Mouse (Mus musculus): Measurements from ENCODE around the gene Pip5kl1. TPM values are rescaled to one million over a fixed set of nuclear protein-coding genes. Genes with fewer than 3 reads are reported as not detected.

The Pip5kl1 gene
- polyA plus RNA-seq, 2 experiments = 0.11 TPM; not detected in 1

DNA sequence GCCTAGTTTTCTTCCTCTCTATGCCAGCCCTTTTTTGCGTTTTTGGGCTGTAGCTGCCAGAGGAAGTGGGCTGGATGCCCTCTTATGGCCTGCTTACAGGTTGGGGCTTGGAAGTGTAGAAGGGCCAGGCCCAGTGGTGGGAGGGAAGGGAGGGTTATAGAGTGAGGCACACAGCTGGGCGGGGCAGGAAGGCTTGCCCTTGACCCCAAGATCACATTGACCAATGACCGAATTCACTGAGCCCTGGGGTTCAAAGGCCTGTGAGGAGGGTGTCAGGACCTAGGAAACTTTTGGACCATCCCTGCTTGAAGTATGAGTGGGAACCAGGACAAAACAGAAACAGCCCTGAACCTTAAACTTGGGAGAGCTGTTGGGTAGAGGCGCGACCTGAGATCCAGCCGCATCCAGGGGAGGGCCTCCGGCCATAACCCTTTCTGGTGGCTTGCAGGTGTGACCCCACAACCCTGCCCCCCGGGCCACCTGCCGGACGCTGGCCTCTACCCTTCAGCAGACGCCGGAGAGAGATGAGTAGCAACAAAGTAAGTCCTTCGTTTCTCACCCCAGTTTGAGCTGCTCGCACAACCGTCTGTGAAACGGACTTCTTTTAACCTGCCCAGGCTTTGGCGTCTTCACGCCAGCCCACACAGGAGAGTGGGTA lies 34.3 kb downstream of the Pip5kl1 start:
- H3K4me3 ChIP-seq (ENCODE audit: insufficient read depth in 1 of 2, low read depth in 2 of 2, low read length in 2 of 2) = peak overlapping the region; percentile 61 to 70
- H3K4me1 ChIP-seq (replicated peaks; ENCODE audit: control insufficient read depth in 2 of 2, insufficient read depth in 2 of 2, low read length in 1 of 2) = peaks cover 13 to 32% of the 10 kb centered on the region in 2 experiments
- DNase-seq (ENCODE audit: low read depth in 3 of 3, low spot score in 3 of 3) (no peak), ATAC-seq (ENCODE audit: insufficient read depth) (peak; percentile 45; the same call in 1 of the 2 replicates)
- H3K9ac ChIP-seq (replicated peaks) = peak overlapping the region; percentile 61
- H3K4me2 ChIP-seq (ENCODE audit: low read depth) = peak overlapping the region; percentile 89
- 46% methylated on average over 18 of the region's 18 CpGs for WGBS (ENCODE audit: insufficient replicate concordance)
- no peaks in the 10 kb centered on the region for H3K27me3 ChIP-seq (ENCODE audit: control insufficient read depth, insufficient read depth, low read length)
- H3K36me3 ChIP-seq (replicated peaks; ENCODE audit: control insufficient read depth, insufficient read depth, low read depth) = no peaks in the 10 kb centered on the region
- TF ChIP-seq EP300 (IDR thresholded peaks at IDR 0.05; ENCODE audit: low read depth) (no peak), CTCF (IDR thresholded peaks at IDR 0.05; ENCODE audit: low read depth) (no peak)
- no peaks in the 10 kb centered on the region for H3K9me3 ChIP-seq (ENCODE audit: control insufficient read depth, low read length)
- peak overlapping the region; percentile 48 for H3K27ac ChIP-seq

DNA sequence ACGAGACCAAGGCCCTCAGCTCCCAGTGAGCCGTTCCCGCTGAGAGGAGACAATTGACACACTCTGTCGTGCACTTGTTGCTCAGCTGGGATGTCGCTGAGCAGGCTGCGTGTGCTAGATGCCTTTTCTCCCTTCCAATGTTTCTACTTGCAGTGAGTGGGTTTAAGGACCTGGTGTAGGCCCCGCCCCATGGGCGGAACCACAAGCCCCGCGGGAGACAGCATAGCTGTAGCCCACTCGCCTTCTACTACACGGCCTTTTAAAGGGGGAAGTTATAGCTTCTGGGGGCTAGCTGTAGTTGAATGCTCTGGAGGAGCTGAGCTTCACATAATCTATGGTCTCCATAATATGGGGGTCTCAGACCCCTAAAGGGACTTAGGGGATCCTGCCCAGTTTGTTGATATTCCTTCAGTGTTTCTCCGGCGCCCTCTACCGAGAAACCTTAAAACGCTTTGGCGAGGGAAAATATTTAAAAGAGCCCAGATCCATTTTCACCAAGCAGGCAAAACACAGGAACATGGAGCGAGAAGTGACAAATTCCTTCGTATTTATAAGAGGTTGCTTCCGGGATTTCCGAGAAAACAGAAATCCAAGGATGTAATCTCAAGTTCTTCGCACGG lies 36.1 kb downstream of the Pip5kl1 start:
- Histone ChIP-seq H3K4me1 (replicated peaks; ENCODE audit: control insufficient read depth in 2 of 2, insufficient read depth in 2 of 2, low read length in 1 of 2) (peaks cover 13 to 32% of the 10 kb centered on the region in 2 experiments), H3K27me3 (ENCODE audit: control insufficient read depth, insufficient read depth, low read length) (no peaks in the 10 kb centered on the region), H3K36me3 (replicated peaks; ENCODE audit: control insufficient read depth, insufficient read depth, low read depth) (no peaks in the 10 kb centered on the region; the same call in 1 of the 2 replicates), H3K9ac (replicated peaks) (peak overlapping the region; percentile 48), H3K4me3 (ENCODE audit: insufficient read depth in 1 of 2, low read depth in 2 of 2, low read length in 2 of 2) (peak overlapping the region; percentile 45 to 48), H3K27ac (0 out of 2 replicates have a peak overlapping the region, but pooled peaks have one; percentile 21), H3K4me2 (ENCODE audit: low read depth) (peak overlapping the region; percentile 89), H3K9me3 (ENCODE audit: control insufficient read depth, low read length) (no peaks in the 10 kb centered on the region)
- DNase-seq (ENCODE audit: low read depth in 3 of 3, low spot score in 3 of 3) (no peak), ATAC-seq (ENCODE audit: insufficient read depth) (no peak)
- WGBS (ENCODE audit: insufficient replicate concordance) = 18% methylated on average over 23 of the region's 23 CpGs
- TF ChIP-seq EP300 (IDR thresholded peaks at IDR 0.05; ENCODE audit: low read depth) = no peak
- TF ChIP-seq CTCF (IDR thresholded peaks at IDR 0.05; ENCODE audit: low read depth) = peak; percentile 45

DNA sequence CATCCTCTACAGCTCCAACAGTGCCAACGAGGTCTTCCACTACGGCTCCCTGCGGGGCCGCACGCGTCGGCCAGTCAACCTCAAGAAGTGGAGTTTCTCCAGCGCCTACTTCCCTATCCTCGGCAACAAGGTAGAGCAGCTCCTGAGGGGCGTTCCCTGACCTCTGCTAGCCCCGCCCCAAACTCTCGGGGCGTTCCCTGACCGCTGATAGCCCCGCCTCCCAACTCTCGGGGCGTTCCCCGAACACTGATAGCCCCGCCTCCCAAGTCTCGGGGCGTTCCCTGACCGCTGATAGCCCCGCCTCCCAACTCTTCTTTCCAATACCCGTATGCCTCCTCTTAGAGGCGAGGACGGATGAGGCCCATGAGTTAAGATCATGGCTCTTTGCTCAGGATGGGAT lies 37.7 kb downstream of the Pip5kl1 start:
- Histone ChIP-seq H3K36me3 (replicated peaks; ENCODE audit: control insufficient read depth, insufficient read depth, low read depth) (peaks cover 2% of the 10 kb centered on the region), H3K9me3 (ENCODE audit: control insufficient read depth, low read length) (no peaks in the 10 kb centered on the region), H3K27ac (no peak overlapping the region), H3K4me3 (ENCODE audit: insufficient read depth in 1 of 2, low read depth in 2 of 2, low read length in 2 of 2) (no peak overlapping the region), H3K4me2 (ENCODE audit: low read depth) (no peak overlapping the region), H3K9ac (replicated peaks) (no peak overlapping the region), H3K27me3 (ENCODE audit: control insufficient read depth, insufficient read depth, low read length) (no peaks in the 10 kb centered on the region), H3K4me1 (replicated peaks; ENCODE audit: control insufficient read depth in 2 of 2, insufficient read depth in 2 of 2, low read length in 1 of 2) (peaks cover 10 to 27% of the 10 kb centered on the region in 2 experiments)
- ATAC-seq (ENCODE audit: insufficient read depth) = no peak
- no peak for DNase-seq (ENCODE audit: low read depth in 3 of 3, low spot score in 3 of 3)
- TF ChIP-seq EP300 (IDR thresholded peaks at IDR 0.05; ENCODE audit: low read depth) (no peak), CTCF (IDR thresholded peaks at IDR 0.05; ENCODE audit: low read depth) (no peak)
- 71% methylated on average over 26 of the region's 26 CpGs for WGBS (ENCODE audit: insufficient replicate concordance)

DNA sequence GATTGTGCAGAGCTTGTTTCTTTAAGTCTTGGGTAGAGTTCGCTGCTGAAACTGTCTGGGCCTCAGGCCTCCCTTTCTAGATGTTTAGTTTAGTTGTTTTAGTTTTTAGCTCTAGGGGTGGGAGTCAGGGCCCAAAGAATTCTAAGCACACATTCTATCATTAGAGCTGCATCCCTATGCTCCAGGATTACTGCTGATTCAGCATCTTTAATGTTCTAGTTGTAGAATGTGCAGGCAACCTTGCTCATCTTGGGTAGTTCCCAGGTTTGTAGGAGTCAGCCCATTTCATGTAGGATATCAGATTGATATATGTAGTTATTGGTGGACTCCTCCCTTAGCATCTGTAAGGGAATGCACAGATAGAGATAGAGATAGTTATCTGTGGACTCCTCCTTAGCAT lies 42.5 kb downstream of the Pip5kl1 start:
- peaks cover 6% of the 10 kb centered on the region for H3K36me3 ChIP-seq (replicated peaks; ENCODE audit: control insufficient read depth, insufficient read depth, low read depth)
- DNase-seq (ENCODE audit: low read depth in 3 of 3, low spot score in 3 of 3) (no peak), ATAC-seq (ENCODE audit: insufficient read depth) (no peak)
- 75% methylated on average over 1 of the region's 1 CpGs for WGBS (ENCODE audit: insufficient replicate concordance)
- H3K4me3 ChIP-seq (ENCODE audit: insufficient read depth in 1 of 2, low read depth in 2 of 2, low read length in 2 of 2) = no peak overlapping the region
- no peaks in the 10 kb centered on the region for H3K27me3 ChIP-seq (ENCODE audit: control insufficient read depth, insufficient read depth, low read length)
- no peak overlapping the region for H3K27ac ChIP-seq
- peaks cover 0 to 16% of the 10 kb centered on the region in 2 experiments; a peak in 3 of 4 replicates for H3K4me1 ChIP-seq (replicated peaks; ENCODE audit: control insufficient read depth in 2 of 2, insufficient read depth in 2 of 2, low read length in 1 of 2)
- H3K9me3 ChIP-seq (ENCODE audit: control insufficient read depth, low read length) = peaks cover 2% of the 10 kb centered on the region
- no peak overlapping the region for H3K4me2 ChIP-seq (ENCODE audit: low read depth)
- H3K9ac ChIP-seq (replicated peaks) = no peak overlapping the region
- TF ChIP-seq EP300 (IDR thresholded peaks at IDR 0.05; ENCODE audit: low read depth) (no peak), CTCF (IDR thresholded peaks at IDR 0.05; ENCODE audit: low read depth) (no peak)

DNA sequence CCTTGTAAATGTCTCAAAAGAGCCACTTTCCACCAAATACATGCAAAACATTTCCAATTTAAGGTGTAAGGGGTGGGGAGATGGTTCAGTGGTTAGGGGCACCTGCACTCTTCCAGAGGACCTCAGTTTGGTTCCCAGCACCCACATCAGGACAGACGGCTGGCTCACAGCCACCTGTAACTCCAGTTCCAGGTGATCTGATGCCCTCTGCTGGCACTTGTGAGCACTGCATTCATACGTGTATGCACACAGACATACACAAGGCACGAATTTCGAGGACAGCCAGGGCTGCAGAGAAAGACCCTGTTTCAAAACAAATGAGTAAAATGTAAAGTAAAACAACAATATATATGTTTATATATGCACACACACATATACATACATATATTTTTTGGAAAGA lies 43.0 kb downstream of the Pip5kl1 start:
- no peak for DNase-seq (ENCODE audit: low read depth in 3 of 3, low spot score in 3 of 3)
- H3K9me3 ChIP-seq (ENCODE audit: control insufficient read depth, low read length) = peaks cover 2% of the 10 kb centered on the region

More for the DNA sequence above, 43.0 kb downstream of the Pip5kl1 start:
- Histone ChIP-seq H3K4me3 (ENCODE audit: insufficient read depth in 1 of 2, low read depth in 2 of 2, low read length in 2 of 2) (no peak overlapping the region), H3K27me3 (ENCODE audit: control insufficient read depth, insufficient read depth, low read length) (no peaks in the 10 kb centered on the region), H3K9ac (replicated peaks) (no peak overlapping the region), H3K36me3 (replicated peaks; ENCODE audit: control insufficient read depth, insufficient read depth, low read depth) (peaks cover 6% of the 10 kb centered on the region), H3K4me1 (replicated peaks; ENCODE audit: control insufficient read depth in 2 of 2, insufficient read depth in 2 of 2, low read length in 1 of 2) (peaks cover 0 to 16% of the 10 kb centered on the region in 2 experiments; a peak in 3 of 4 replicates), H3K27ac (no peak overlapping the region), H3K4me2 (ENCODE audit: low read depth) (no peak overlapping the region)
- ATAC-seq (ENCODE audit: insufficient read depth) = no peak
- WGBS (ENCODE audit: insufficient replicate concordance) = 94% methylated on average over 4 of the region's 4 CpGs
- TF ChIP-seq CTCF (IDR thresholded peaks at IDR 0.05; ENCODE audit: low read depth) (peak; percentile 76), EP300 (IDR thresholded peaks at IDR 0.05; ENCODE audit: low read depth) (no peak)
